Mouse (Mus musculus) C2C12 (cell line): ENCODE results near the gene Elf3. TPM values are rescaled to one million over a fixed set of nuclear protein-coding genes. Genes with fewer than 3 reads are reported as not detected.

ENCODE experiments used
- H3K27me3 ChIP-seq: one replicate; pipeline ENCODE4 v1.6.1; 2011; ENCODE audit not compliant: control insufficient read depth, insufficient read depth, insufficient read length
- H3K36me3 ChIP-seq: one replicate; pipeline ENCODE4 v1.6.1; 2011; ENCODE audit not compliant: control insufficient read depth, insufficient read depth
- H3K4me3 ChIP-seq: one replicate; pipeline ENCODE4 v1.5.1; 2011; ENCODE audit warnings: mild to moderate bottlenecking, control low read depth; ENCODE audit not compliant: poor library complexity, insufficient read depth, severe bottlenecking
- H3K79me2 ChIP-seq: one replicate; pipeline ENCODE4 v1.6.1; 2011; ENCODE audit not compliant: control insufficient read depth, insufficient read depth
- H3K79me3 ChIP-seq: one replicate; pipeline ENCODE4 v1.6.1; 2011; ENCODE audit warnings: low read depth, control low read depth
- H3ac ChIP-seq: one replicate; pipeline ENCODE3; 2011; ENCODE audit warnings: low read depth; ENCODE audit not compliant: control insufficient read depth, insufficient read length
- CEBPB ChIP-seq: IDR thresholded peaks from one replicate; pipeline ENCODE4 v1.6.1; 2011; ENCODE audit warnings: low read depth, mild to moderate bottlenecking, control low read depth, moderate library complexity
- CTCF ChIP-seq: IDR thresholded peaks from one replicate; pipeline ENCODE4 v1.5.1; 2011; ENCODE audit not compliant: control insufficient read depth, insufficient read depth, insufficient read length
- FOSL1 ChIP-seq: IDR thresholded peaks from one replicate; pipeline ENCODE4 v1.8.0; 2011; ENCODE audit warnings: mild to moderate bottlenecking, low read length; ENCODE audit not compliant: poor library complexity, insufficient read depth, severe bottlenecking
- MAX ChIP-seq: IDR thresholded peaks from one replicate; pipeline ENCODE4 v1.6.1; 2011; ENCODE audit warnings: mild to moderate bottlenecking, control low read depth
- MYOD1 ChIP-seq: IDR thresholded peaks from one replicate; pipeline ENCODE4 v1.6.1; 2011; ENCODE audit warnings: low read depth; ENCODE audit not compliant: control insufficient read depth, insufficient read length
- MYOG ChIP-seq: IDR thresholded peaks from one replicate; pipeline ENCODE4 v1.6.1; 2011; ENCODE audit not compliant: control insufficient read depth, insufficient read length; ENCODE audit errors: extremely low read depth
- USF1 ChIP-seq: IDR thresholded peaks from one replicate; pipeline ENCODE4 v1.6.1; 2011; ENCODE audit warnings: low read depth, mild to moderate bottlenecking, control low read depth, moderate library complexity
- polyA plus RNA-seq: library from polyadenylated mRNA; unstranded; fragments of >200 nt; fragmentation: generic; extraction: Trizol; gene quantifications from one replicate; pipeline ENCODE4 v1.2.1, GENCODE M21; 2012; ENCODE audit warnings: missing spikeins

Elf3 gene
- polyA plus RNA-seq, 1 experiment: not detected

DNA sequence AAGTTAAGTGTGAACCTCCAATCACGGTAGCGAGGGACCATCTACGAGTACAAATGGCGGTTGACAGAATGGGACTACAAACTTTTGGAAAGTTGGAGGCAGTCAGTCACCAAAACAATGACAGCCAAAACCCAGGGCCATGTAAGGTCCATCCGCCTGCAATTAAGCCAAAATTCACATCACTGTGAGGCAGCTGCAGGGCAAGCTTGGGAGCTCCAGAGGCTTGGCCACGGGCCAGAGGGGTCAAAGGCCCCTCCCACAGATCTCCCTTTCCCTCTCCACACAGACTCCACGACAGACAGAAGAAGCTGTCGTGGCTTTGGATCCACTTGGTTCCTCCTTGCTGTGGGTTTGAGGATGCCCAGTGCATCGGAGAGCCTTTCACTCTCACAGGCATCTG is 4.9 kb upstream of the Elf3 start:
- Histone ChIP-seq H3K4me3 (no peak overlapping the region), H3K27me3 (no peaks in the 10 kb centered on the region), H3K36me3 (peaks cover 8% of the 10 kb centered on the region), H3ac (no peak overlapping the region), H3K79me3 (no peaks in the 10 kb centered on the region), H3K79me2 (no peaks in the 10 kb centered on the region)
- no peak for TF ChIP-seq USF1
- no peak for TF ChIP-seq CEBPB
- TF ChIP-seq MYOG: no peak
- no peak for TF ChIP-seq MAX
- no peak for TF ChIP-seq CTCF
- TF ChIP-seq FOSL1: no peak
- no peak for TF ChIP-seq MYOD1

GRCm38 (mm10) chr1:135262329-135262728 is 4.0 kb upstream of the Elf3 start:
- H3K36me3 ChIP-seq: peaks cover 8% of the 10 kb centered on the region
- H3K79me3 ChIP-seq: no peaks in the 10 kb centered on the region
- no peaks in the 10 kb centered on the region for H3K79me2 ChIP-seq
- no peak overlapping the region for H3ac ChIP-seq
- TF ChIP-seq FOSL1 (no peak), MYOD1 (no peak), CEBPB (no peak), USF1 (no peak), CTCF (no peak), MAX (no peak), MYOG (no peak)
- no peaks in the 10 kb centered on the region for H3K27me3 ChIP-seq
- no peak overlapping the region for H3K4me3 ChIP-seq

GRCm38 (mm10) chr1:135260931-135261330 is 2.6 kb upstream of the Elf3 start:
- Histone ChIP-seq H3K36me3 (peaks cover 8% of the 10 kb centered on the region), H3K4me3 (no peak overlapping the region), H3ac (no peak overlapping the region), H3K27me3 (no peaks in the 10 kb centered on the region), H3K79me3 (no peaks in the 10 kb centered on the region), H3K79me2 (no peaks in the 10 kb centered on the region)
- no peak for TF ChIP-seq USF1
- TF ChIP-seq MAX: no peak
- no peak for TF ChIP-seq MYOG
- TF ChIP-seq CTCF: no peak
- no peak for TF ChIP-seq MYOD1
- TF ChIP-seq CEBPB: no peak
- TF ChIP-seq FOSL1: no peak

- H3K79me3 ChIP-seq: no peaks in the 10 kb centered on the region
- no peaks in the 10 kb centered on the region for H3K79me2 ChIP-seq
- H3K27me3 ChIP-seq: no peaks in the 10 kb centered on the region
- H3K36me3 ChIP-seq: peaks cover 3% of the 10 kb centered on the region
- H3K4me3 ChIP-seq: no peak overlapping the region
- TF ChIP-seq CTCF (peak; percentile 35), MYOG (no peak), MYOD1 (no peak)
- peak overlapping the region; percentile 19 for H3ac ChIP-seq
These were observed 714 bp upstream of the Elf3 start for GRCm38 (mm10) chr1:135259128-135259436.

DNA sequence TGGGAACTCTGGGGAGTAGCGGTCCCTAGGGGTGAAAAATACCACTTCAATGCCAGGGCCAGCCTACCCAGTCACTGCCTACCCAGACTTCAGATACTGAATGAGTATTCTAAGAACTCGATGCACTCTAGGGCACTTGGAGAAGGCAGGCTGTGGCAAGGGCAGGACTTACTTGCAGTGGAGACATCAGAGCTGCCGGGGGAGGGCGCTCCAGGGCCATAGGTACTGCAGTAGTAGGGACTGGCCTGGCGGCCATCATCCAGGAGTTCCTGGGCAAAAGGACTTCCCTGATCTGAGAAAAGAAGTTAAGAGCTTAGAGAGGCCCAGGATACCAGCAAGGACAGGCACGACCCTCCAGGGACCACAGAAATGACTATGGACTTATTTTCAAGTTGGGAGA is 2.1 kb downstream of the Elf3 start:
- H3K79me2 ChIP-seq: no peaks in the 10 kb centered on the region
- H3K27me3 ChIP-seq: no peaks in the 10 kb centered on the region
- H3K4me3 ChIP-seq: no peak overlapping the region
- no peaks in the 10 kb centered on the region for H3K36me3 ChIP-seq
- TF ChIP-seq MAX (no peak), CTCF (peak; percentile 25)
- no peaks in the 10 kb centered on the region for H3K79me3 ChIP-seq
- no peak overlapping the region for H3ac ChIP-seq

DNA sequence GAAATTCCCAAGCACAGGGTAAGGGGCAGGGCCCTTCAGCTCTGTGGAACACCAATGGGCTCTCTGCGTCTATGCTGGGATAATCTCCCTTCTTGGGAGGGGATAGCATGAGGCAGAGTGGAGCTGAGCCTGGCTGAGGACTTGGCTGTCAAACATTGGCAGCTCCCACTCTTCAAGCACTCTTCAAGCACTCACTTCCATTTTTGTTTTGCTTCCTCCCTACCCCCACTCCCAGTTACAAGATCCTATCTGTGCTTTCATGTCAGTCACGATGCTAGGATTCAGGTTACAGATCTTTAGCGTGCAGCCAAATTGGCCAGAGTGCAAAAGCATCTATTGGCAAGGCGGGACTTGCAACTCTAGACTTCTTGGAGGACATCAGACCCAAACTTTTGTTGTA is 5.5 kb downstream of the Elf3 start:
- Histone ChIP-seq H3K36me3 (no peaks in the 10 kb centered on the region), H3K4me3 (no peak overlapping the region), H3K27me3 (no peaks in the 10 kb centered on the region), H3K79me2 (no peaks in the 10 kb centered on the region), H3ac (no peak overlapping the region), H3K79me3 (no peaks in the 10 kb centered on the region)
- TF ChIP-seq MYOD1 (no peak), MAX (no peak), CTCF (no peak), MYOG (no peak), FOSL1 (no peak), CEBPB (no peak), USF1 (no peak)

- no peak overlapping the region for H3K4me3 ChIP-seq
- H3K79me2 ChIP-seq: no peaks in the 10 kb centered on the region
- no peak overlapping the region for H3ac ChIP-seq
- no peaks in the 10 kb centered on the region for H3K36me3 ChIP-seq
- H3K79me3 ChIP-seq: no peaks in the 10 kb centered on the region
- TF ChIP-seq MYOD1 (no peak), MYOG (no peak), USF1 (no peak), CTCF (no peak), CEBPB (no peak), MAX (no peak), FOSL1 (no peak)
- H3K27me3 ChIP-seq: no peaks in the 10 kb centered on the region
These were observed 7.0 kb downstream of the Elf3 start for GRCm38 (mm10) chr1:135251405-135251804.
